Mouse (Mus musculus): ENCODE results near the gene Inpp5e.
"Not testable (repeated sequence)": the region's sequence is repeated elsewhere in the genome, so short reads cannot be mapped to it uniquely, and the experiment has no call there.

Gene Inpp5e

DNA sequence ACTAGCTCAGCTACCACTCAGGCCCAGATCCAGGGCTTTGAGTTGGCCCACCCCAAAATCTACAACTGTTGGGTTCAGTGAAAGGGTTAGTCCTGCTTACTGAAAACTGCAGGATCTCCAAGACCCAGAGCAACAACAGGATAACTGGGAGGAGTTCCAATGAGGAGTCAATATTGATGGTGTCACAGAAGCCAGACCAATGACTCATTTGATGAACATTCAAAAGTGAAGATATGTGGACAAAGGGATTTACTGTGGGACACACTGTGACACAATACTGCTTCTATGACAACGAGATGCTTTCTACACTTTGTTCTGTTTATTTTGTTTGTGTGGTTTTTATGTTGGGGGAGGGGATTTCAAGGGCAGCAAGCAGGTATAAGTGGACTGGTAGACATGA is 9.1 kb upstream of the Inpp5e start:
- no peak for DNase-seq (ENCODE audit: low spot score)

GRCm38 (mm10) chr2:26417066-26417465 is 8.1 kb upstream of the Inpp5e start:
- no peak for DNase-seq (ENCODE audit: low spot score)

- DNase-seq (ENCODE audit: low spot score): no peak
Observed at GRCm38 (mm10) chr2:26410931-26411411, 2.0 kb upstream of the Inpp5e start.

DNA sequence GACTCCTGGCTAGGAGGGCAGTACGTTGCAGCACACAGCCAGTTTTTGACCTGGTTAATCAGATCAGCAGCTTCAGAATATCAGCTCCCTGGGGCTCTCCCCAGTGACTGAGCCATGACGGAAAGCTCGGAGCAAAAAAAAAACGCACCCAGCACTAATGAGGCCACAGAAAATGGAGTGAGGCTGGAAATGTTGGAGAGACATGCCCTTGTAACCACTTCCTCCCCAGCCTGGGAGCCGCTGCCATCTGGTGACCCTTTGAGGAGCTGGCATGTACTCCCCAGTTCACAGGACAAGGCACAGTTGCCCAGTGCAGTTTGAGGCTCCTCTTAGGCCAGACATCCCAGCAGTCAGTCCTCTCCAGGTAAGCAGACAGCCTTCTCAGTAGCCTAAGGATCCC is 1.1 kb upstream of the Inpp5e start:
- no peak for DNase-seq (ENCODE audit: low spot score)

DNA sequence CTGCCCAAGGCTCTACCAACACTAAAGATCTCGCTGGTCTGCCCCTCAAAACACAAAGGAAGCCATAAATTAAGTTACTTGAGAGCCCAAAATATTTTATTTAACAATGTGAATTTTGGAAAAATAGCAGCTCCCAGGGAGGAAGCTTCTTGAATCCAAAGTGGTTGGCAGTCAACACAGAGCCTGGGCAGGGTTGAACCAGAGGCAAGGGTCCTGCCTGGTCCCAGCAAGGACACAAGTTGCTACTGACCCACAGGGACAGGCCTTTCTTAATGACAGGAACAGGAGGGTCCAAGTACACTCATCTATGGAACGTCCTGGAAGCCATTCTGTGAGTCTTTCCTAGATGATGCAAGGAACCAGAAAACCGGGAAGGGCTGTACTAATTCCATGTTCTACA is 359 bp upstream of the Inpp5e start:
- no peak for DNase-seq (ENCODE audit: low spot score)

- no peak for DNase-seq (ENCODE audit: low spot score)
Observed at GRCm38 (mm10) chr2:26403306-26403705, 5.7 kb downstream of the Inpp5e start.

DNA sequence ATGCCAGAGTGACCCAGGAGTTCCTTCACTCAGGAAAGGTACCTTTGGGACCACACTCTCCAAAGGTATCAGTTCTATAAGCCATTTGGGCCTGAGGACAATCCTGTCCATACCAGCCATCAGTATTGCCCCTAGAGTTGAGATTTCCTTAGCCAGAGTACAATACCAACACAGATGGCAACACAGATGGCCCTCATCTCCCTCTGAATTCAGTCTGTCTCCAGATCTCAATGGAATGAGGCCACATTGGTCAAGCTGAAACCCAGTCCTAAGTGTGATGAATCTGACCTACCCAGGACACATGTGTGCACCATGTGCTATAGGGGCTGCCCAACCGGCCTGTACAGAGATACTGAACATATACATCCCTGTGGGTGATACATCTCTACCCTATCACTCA is 6.7 kb downstream of the Inpp5e start:
- DNase-seq (ENCODE audit: low spot score): no peak

DNA sequence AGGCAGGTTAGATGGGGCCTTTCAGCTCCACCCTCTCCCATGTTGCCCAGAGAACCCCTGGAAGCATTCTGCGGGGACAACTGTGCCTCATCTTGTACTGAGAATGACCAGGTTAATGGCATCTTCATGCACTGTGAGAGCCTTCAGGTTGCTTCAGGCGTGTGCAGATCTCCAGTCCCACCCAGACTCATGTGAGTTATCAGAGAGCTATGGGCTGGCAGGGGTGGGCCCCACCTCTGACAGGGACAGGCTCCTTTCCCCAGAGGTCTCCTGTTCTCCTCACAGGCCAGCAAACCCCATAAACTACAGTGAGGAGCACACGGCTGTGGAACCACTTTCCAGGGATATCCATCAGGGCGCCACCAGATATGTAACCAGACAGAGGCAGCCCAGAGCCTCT is 8.0 kb downstream of the Inpp5e start:
- no peak for DNase-seq (ENCODE audit: low spot score)

GRCm38 (mm10) chr2:26400296-26400695 is 8.7 kb downstream of the Inpp5e start:
- no peak for DNase-seq (ENCODE audit: low spot score)

DNA sequence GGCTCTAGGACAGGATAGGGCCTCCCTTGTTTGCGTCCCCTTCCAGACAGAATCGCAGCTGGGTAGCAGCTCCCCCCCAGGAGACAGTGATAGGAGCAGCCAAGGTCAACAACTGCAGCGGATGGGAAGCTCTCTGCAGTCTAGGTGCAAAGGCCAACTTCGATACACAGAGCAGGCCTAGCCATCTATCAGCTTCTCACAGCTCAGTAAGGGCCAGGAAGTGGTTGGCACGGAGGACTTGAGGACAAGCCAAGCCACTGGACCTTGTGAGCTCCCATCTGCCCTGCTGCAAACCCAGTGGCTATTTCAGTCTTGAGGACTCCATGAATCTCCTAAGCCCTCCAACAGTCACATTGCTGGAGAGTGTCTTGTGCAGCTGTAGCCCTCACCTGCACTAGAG is 9.4 kb downstream of the Inpp5e start:
- DNase-seq (ENCODE audit: low spot score): no peak

- no peak for DNase-seq (ENCODE audit: low spot score)
Observed at GRCm38 (mm10) chr2:26398978-26399377, 10.0 kb downstream of the Inpp5e start.

DNA sequence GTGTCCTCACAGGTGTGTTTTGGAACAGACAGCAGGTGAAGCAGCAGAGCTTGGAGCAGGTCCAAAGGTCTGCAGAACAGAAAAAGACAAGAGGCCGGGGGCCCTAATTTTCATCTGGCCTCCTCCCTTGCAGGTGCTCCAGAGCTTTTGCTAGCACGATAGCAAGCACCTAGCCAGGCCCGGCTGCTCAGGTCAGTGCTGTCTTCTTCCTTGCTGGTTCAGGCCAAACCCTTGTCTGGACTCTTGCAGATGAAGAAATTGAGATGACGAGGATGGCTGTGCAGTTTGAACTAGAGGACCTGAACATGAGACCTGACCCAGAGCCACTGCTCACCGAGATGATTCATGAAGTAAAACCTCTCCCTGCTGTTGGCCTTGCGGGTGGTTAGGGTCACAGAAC is 17.4 kb downstream of the Inpp5e start:
- no peak for DNase-seq (ENCODE audit: low spot score)

DNA sequence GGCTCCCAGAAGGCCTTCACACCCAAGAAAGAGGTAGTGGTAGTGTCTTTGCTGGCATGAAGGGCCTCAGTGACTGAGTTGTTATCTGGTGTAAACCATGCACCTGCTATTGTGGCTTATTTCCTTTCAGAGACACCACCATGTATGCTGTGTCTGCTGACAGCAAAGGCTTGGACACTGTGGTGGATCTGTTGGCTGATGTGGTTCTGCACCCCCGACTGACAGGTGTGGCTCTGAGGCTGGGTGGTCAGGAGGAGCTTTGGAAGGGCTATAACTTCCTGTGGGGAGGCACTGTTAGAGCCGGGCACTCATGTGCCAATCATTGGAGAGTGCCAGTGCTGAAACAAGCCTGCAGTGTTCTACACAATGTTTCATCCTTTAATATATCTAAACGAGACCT is 18.0 kb downstream of the Inpp5e start:
- no peak for DNase-seq (ENCODE audit: low spot score)

- peak; percentile 91 for DNase-seq (ENCODE audit: low spot score)
Observed at GRCm38 (mm10) chr2:26389154-26389690, 19.8 kb downstream of the Inpp5e start, which contains the start of the genes Entr1 and Pmpca. TSS of gene Entr1 (minus strand) at chr2:26389316. TSS of gene Pmpca (plus strand) at chr2:26389339.

GRCm38 (mm10) chr2:26388682-26389153 is 20.3 kb downstream of the Inpp5e start:
- DNase-seq (ENCODE audit: low spot score): peak; percentile 62

GRCm38 (mm10) chr2:26387713-26388112 is 21.3 kb downstream of the Inpp5e start:
- DNase-seq (ENCODE audit: low spot score): no peak

- not testable (repeated sequence) for DNase-seq (ENCODE audit: low spot score)
Observed at GRCm38 (mm10) chr2:26380871-26381270, 28.1 kb downstream of the Inpp5e start.

DNA sequence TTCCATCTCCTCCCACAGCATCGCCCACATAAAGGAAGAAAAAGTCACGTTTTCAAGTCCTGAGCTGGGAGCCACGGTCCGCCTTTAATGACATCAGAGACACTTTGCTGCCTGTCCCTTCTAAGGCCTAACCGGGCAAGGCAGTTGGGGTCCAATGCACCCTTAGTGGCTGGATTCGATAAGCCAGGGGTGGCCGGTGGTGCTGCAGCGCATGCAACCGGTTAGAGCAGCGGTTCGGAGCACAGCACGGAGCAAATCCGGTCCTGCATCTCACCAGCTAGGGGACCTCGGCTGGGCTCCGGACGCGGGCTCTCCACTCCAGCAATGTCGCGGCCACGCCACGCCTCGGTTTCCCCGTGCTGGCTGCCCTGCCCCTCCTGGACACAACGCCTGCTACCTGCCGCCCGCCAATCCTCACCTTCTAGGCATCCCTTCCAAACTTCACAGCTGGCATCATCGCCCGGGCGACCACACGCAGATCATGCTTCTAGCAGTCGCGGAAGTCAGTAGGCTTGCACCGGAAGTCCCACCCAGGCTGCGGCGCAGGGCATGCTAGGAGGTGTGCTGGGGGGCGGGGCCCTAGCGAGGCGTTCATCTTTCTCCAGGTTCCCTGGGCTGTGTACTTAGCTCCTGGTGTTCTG is 28.8 kb downstream of the Inpp5e start, which contains the start of gene Snapc4:
Snapc4 (minus strand) TSS at position 523 of the 641 bp plus-strand sequence.
- peak; percentile 89 for DNase-seq (ENCODE audit: low spot score)

- DNase-seq (ENCODE audit: low spot score): no peak
Observed at GRCm38 (mm10) chr2:26372396-26372795, 36.6 kb downstream of the Inpp5e start.

GRCm38 (mm10) chr2:26368572-26368971 is 40.4 kb downstream of the Inpp5e start:
- no peak for DNase-seq (ENCODE audit: low spot score)

DNA sequence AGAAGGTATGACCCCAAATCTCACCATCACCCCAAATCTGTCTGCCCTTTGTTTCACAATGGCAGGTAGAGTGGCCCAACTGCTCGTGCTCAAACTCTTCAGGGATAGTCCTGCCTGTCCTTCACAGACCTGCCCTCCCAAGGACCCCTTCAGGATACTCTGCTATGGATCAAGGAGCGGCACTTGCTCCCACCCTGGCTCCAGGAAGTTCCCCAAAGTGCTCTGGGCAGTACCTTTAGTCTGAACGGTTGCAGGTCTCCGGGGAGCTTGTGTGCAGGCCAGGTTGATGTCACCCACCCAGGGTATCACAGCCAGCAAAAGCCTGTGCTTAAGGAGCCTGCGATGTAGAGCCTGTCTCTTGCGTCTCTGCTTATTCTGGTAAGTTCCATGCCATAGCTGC is 41.1 kb downstream of the Inpp5e start:
- no peak for DNase-seq (ENCODE audit: low spot score)

DNA sequence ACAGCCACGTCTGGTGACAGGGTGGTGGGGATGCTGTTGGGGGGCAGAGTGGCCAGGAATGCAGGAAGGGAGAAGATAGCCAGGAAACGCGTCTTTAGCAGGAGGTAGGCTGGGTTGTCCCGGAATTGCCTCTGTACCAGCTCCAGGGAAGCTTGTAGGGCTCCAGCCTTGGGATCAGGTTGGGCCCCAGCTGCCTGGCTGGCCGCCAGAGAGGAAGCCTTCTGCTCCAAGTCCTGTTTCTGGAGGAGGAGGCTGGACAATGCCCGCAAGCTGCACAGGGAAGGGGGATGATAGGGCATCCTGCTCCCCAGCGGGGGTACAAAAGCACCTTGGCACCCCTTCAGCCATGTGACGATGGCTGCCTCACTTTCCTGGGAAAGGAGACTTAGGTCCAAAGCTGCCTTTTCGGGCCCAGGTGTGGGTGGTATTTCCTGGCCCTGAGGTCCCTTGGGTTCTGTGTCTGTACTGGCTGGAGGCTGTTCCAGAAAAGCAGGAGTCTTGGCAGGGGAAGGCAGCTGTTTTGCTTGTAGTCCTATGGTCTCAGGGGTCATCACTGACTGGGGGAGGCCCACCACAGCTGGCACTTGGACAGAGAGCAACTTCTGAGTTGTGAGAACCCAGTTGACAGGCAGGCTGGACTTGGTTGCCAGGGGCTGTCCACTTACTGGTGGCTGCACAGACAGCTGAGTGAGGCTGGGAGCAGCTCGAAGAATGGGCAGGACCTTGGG is 44.1 kb downstream of the Inpp5e start:
- peak; percentile 90 for DNase-seq (ENCODE audit: low spot score)

GRCm38 (mm10) chr2:26363481-26363880 is 45.5 kb downstream of the Inpp5e start:
- DNase-seq (ENCODE audit: low spot score): no peak

All from testis, postnatal 10 days (tissue).